Mouse (Mus musculus) neutrophil, adult 59 days (primary cell): ENCODE results near the gene 4933405L10Rik. TPM values are rescaled to one million over a fixed set of nuclear protein-coding genes. Genes with fewer than 3 reads are reported as not detected.

Source experiments
- total RNA-seq, 2 experiments: library from RNA; stranded (reverse); gene quantifications; 1 replicate in 1 of 2; 2 replicates in 1 of 2; pipeline ENCODE4 v1.2.4; 2023

Gene 4933405L10Rik
- not detected for total RNA-seq

GRCm38 (mm10) chr8:105707498-105708403 lies at the start of gene 4933405L10Rik, which contains the start of gene Enkd1:
4933405L10Rik (plus strand) TSS chr8:105707655.
Enkd1 (minus strand) TSS chr8:105708210.

DNA sequence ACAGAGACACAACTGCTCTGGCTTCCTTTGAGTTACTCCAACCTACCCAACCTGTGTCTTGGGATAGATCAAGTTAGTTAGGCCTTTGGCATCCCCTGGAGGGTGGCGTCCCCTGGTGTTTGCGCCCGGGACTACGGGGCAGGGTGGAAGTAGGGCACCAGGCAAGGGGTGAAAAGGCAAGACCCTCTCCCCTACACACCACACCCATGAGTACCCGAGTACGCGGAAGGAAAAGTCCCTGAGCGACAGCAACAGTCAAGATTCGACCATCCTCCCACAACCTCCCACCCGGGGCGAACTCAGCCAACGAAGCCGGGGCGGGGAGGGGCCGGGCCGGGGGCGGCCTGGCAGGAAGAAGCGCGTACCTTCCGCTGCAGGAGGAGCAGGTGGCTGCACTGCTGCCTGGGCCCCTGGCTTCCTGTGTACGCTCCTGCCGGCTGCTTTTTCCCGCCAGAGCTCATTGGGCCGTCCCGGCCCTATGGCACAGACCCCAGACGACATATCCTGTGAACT lies 21.6 kb upstream of the 4933405L10Rik start, which contains the start of gene Carmil2:
Carmil2 (plus strand) TSS at position 479 of the 513 bp plus-strand sequence.

GRCm38 (mm10) chr8:105700966-105701824 lies 6.3 kb upstream of the 4933405L10Rik start, which contains the start of the genes Acd and Pard6a:
Acd (minus strand) TSS chr8:105701102.
Pard6a (plus strand) TSS chr8:105701148.

GRCm38 (mm10) chr8:105758277-105759108 lies 51.0 kb downstream of the 4933405L10Rik start, which contains the start of gene Gfod2:
Gfod2 (minus strand) TSS chr8:105758664.

Other genes starting within 250 kb of the 4933405L10Rik start
- 10 to 100 TPM; 10.9 to 18.1 TPM for gene Tppp3, start 236.1 kb upstream of the 4933405L10Rik start, total RNA-seq
- gene Zdhhc1, start 210.8 kb upstream of the 4933405L10Rik start, total RNA-seq = 1 to 10 TPM; 1.8 TPM
- gene Hsd11b2, start 188.9 kb upstream of the 4933405L10Rik start, total RNA-seq = not detected
- 100 to 1,000 TPM; 142 to 159 TPM for gene Atp6v0d1, start 141.6 kb upstream of the 4933405L10Rik start, total RNA-seq
- 10 to 100 TPM; 15.2 to 17.7 TPM for gene Ripor1, start 102.4 kb upstream of the 4933405L10Rik start, total RNA-seq
- gene Ctcf, start 71.1 kb upstream of the 4933405L10Rik start, total RNA-seq = 100 to 1,000 TPM in 1 of 2 experiments, 10 to 100 TPM in 1; 93.2 to 103 TPM
- not detected for gene Agrp, start 70.3 kb upstream of the 4933405L10Rik start, total RNA-seq
- 1 to 10 TPM; 9.4 to 9.7 TPM for gene Carmil2, start 21.4 kb upstream of the 4933405L10Rik start, total RNA-seq
- gene Acd, start 6.6 kb upstream of the 4933405L10Rik start, total RNA-seq = 10 to 100 TPM; 26.9 to 32.0 TPM
- gene Pard6a, start 6.5 kb upstream of the 4933405L10Rik start, total RNA-seq = 1 to 10 TPM; 4.0 to 6.4 TPM
- 1 to 10 TPM; 6.8 to 9.5 TPM for gene Enkd1, start 555 bp downstream of the 4933405L10Rik start, total RNA-seq
- under 1 TPM; 0.51 to 0.62 TPM for gene Gfod2, start 51.0 kb downstream of the 4933405L10Rik start, total RNA-seq
- 10 to 100 TPM; 21.9 to 25.2 TPM for gene Ranbp10, start 119.7 kb downstream of the 4933405L10Rik start, total RNA-seq
- gene Tsnaxip1, start 120.1 kb downstream of the 4933405L10Rik start, total RNA-seq = not detected
- 10 to 100 TPM; 13.5 to 17.1 TPM for gene Cenpt, start 145.6 kb downstream of the 4933405L10Rik start, total RNA-seq
- 10 to 100 TPM; 32.8 to 39.9 TPM for gene Thap11, start 147.5 kb downstream of the 4933405L10Rik start, total RNA-seq
- gene Nutf2, start 152.9 kb downstream of the 4933405L10Rik start, total RNA-seq = 10 to 100 TPM; 22.8 to 35.5 TPM
- 10 to 100 TPM; 32.0 to 38.0 TPM for gene Edc4, start 173.2 kb downstream of the 4933405L10Rik start, total RNA-seq
- gene Nrn1l, start 185.9 kb downstream of the 4933405L10Rik start, total RNA-seq = not detected
- gene Pskh1, start 192.8 kb downstream of the 4933405L10Rik start, total RNA-seq = 10 to 100 TPM; 11.6 to 12.7 TPM
- under 1 TPM in 1 of 2 experiments, not detected in 1; 0.98 TPM for gene Ctrl, start 226.2 kb downstream of the 4933405L10Rik start, total RNA-seq
- gene Psmb10, start 230.8 kb downstream of the 4933405L10Rik start, total RNA-seq = 10 to 100 TPM; 76.7 to 93.4 TPM
- gene Lcat, start 235.7 kb downstream of the 4933405L10Rik start, total RNA-seq = not detected